Mouse (Mus musculus): ENCODE measurements around the gene Ebf1.

- TF ChIP-seq CTCF (IDR thresholded peaks at IDR 0.05), result no peak
- TF ChIP-seq EP300 (IDR thresholded peaks at IDR 0.05), result peak; percentile 56
Observed at GRCm38 (mm10) chr11:44685911-44686361, 68.8 kb downstream of the Ebf1 start.
